Mouse (Mus musculus): ENCODE measurements around the gene Insyn1.

- TF ChIP-seq GATA1 (IDR thresholded peaks at IDR 0.05; ENCODE audit: borderline replicate concordance, low read length) (no peak), FLI1 (IDR thresholded peaks at IDR 0.05; ENCODE audit: low read length) (no peak)
Observed at GRCm38 (mm10) chr9:58449526-58449925, 38.9 kb upstream of the Insyn1 start.
